Mouse (Mus musculus) left cerebral cortex, adult 2 months (tissue): Measurements from ENCODE around the gene Camkk2. TPM values are rescaled to one million over a fixed set of nuclear protein-coding genes. Genes with fewer than 3 reads are reported as not detected.
A peak's percentile ranks its signal among the peaks of the same experiment; 100 is the strongest.

Experiments used
- DNase-seq, 2 experiments: peaks; one replicate each; pipeline ENCODE4 v3.0.0; 2021 to 2022; ENCODE audit warnings: low spot score in 2 of 2, mixed read lengths in 1 of 2; ENCODE audit errors: extremely low spot score in 1 of 2
- H3K27ac ChIP-seq: fragments of 200-600 bp; 2 replicates; pipeline ENCODE4 v1.8.1; 2022
- H3K4me3 ChIP-seq: fragments of 200-600 bp; 2 replicates; pipeline ENCODE4 v1.8.1; 2022
- CTCF ChIP-seq: fragments of 200-600 bp; IDR thresholded peaks from 2 replicates; pipeline ENCODE4 v1.8.1; 2022; ENCODE audit warnings: antibody characterized with exemption, mild to moderate bottlenecking, moderate library complexity
- intact Hi-C: fragments of 180-260 bp; cut with DNase I; formaldehyde crosslinking; loops from one replicate; pipeline ENCODE4 v1.15.1; 2025
- total RNA-seq, 2 experiments: library from RNA; stranded (reverse); gene quantifications; 2 replicates each; pipeline ENCODE4 v1.2.3; 2021

Gene Camkk2
- total RNA-seq, 2 experiments from 2014 or later = 238 to 248 TPM

DNA sequence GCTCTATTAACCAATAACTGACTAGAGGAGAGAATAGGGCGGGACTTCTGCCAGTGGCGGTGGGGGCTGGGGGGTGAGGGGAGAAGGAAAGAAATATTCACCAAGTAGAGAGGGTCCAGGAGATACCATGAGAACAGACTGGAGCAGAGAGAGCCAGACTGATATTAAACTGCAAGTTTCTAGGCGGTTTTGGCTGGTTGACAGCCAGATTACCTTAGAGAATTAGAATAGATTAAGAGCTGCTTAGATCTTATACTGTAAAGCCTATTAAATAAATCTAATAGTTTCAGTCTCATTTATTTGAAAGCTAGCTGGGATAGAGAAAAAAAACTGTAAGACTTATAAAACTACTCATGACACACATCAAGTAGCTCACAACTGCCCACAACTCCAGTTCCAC is 74.0 kb downstream of the Camkk2 start:
- intact Hi-C loops = no loop called here
- no peak for TF ChIP-seq CTCF
- H3K27ac ChIP-seq = no peak overlapping the region
- no peak for DNase-seq
- no peak overlapping the region for H3K4me3 ChIP-seq

DNA sequence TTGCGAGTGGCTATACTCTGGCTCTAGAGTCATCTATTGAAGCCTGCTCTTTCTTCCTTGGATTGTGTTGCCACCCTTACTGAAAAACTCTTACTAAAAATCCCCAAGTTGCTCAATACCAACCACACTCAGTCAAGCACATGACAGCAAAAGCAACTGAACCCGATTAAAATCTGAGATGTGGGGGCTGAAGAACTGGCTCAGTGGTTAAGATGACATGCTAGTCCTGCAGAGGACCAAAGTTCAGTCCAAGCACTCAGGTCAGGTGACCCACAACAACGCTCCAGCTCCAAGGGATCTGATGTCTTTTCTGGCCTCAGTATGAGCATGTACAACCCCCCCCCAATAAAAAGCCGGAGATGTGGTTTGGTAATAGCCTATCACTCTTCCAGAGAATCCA is 74.6 kb downstream of the Camkk2 start:
- no peak for DNase-seq
- H3K27ac ChIP-seq = no peak overlapping the region
- no peak for TF ChIP-seq CTCF
- no peak overlapping the region for H3K4me3 ChIP-seq
- intact Hi-C loops = no loop called here

DNA sequence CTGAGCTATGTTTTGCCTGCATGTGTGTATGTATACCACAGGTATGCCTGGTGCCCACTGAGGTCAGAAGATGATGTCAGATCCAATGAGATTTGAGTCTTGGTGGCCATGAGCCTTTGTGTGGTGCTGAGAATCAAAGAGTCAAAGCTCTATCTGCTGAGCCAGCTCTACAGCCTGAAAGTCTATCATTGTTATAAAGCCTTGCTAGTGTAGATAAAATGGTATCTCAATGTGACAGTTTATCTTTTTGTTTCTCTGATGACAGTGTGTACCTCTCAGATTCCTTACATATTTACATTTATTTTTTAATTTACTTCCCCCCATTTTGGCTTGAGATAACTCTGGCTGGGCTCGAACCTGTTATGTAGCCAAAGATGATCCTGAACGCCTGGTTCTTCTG is 75.6 kb downstream of the Camkk2 start:
- no peak for DNase-seq
- no peak overlapping the region for H3K27ac ChIP-seq
- H3K4me3 ChIP-seq = no peak overlapping the region
- no peak for TF ChIP-seq CTCF
- intact Hi-C loops = no loop called here

DNA sequence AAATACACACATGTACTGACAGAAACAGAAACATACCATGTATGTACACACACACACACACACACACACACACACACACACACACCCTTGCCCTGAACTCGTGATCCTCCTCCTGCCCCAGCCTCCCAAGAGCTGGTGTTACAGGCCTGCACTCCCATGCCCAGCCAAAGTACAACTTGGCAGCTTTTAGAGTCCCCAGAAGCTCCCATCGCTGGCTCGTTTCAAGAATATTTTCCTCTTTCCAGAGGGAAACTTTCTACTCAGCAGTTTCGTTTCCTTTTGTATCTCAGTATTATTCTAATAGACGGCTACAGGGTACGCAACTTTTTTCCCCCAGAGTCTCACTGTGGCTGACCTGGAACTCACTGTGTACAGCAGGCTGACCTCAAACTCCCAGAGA is 77.1 kb downstream of the Camkk2 start:
- Histone ChIP-seq H3K27ac (no peak overlapping the region), H3K4me3 (no peak overlapping the region)
- intact Hi-C loops = no loop called here
- no peak for DNase-seq
- no peak for TF ChIP-seq CTCF

DNA sequence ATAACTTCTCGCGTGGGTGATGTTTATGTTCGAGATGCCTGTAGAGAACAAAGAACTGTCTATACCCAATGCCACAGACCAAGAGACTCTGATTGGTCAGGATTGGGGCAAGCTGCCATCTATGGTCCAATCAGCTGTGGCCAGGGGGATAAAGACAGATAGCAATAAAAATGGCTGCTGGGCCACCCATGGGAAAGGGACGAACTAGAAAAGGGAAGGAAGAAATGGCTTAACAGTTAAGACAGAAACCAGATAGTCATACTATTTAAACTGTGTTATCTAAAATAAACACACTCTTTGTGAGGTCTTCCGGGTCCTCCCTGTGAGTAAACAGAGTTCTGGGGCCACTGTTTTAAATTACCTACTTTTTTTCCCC is 78.4 kb downstream of the Camkk2 start:
- H3K27ac ChIP-seq = no peak overlapping the region
- intact Hi-C loops = no loop called here
- H3K4me3 ChIP-seq = no peak overlapping the region
- no peak for TF ChIP-seq CTCF
- no peak for DNase-seq

DNA sequence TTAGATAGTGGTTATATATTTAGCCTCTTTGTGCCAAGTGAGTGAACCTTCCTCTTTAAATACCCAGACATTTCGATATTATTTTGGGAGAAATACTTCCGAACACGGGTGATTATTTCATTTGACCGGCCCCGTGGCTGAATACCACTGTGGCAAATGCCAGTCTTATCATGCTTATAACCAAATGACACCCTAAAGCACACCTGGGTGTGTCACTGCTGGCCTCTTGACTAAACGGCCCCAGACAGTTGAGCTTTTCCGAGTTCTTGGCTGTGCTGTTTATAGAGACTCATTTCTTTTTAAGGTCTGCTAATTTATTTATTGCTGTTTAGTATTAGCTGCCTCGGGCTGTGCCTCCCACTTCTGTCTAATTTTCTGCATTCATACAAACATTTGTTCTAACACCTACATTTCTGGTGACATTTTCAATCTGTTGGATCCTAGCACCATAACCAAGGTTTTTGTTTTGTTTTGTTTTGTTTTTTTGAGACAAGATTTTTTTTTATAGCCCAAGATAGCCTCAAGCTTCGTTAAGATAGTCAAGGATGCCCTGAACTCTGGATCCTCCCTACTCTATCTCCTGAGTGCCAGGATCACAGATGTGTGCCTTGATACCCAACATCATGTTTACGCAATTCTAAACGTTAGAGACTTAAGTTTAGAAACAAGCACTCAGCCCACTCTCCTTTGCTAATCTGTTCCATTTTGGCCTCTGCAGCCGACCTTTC is 78.9 kb downstream of the Camkk2 start:
- intact Hi-C loops = no loop called here
- no peak for TF ChIP-seq CTCF

DNA sequence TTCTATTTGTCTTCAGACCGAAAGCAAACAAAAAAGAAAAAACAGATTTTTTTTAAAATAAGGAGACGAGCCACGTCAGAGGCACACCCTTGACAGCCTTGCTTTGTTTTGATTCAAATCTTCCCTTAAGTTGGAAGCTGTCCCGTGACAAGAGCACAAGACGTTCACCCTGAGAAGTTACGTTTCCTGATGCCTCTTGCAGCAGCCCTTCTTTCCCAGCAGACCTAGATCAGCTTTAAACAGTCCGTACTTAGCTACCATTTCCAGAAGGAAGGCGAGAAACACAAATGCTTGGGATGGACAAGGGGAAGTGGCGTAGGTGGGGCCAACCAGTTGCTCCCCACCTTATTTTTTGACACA is 80.5 kb downstream of the Camkk2 start:
- intact Hi-C loops = no loop called here
- DNase-seq = no peak
- TF ChIP-seq CTCF = no peak
- no peak overlapping the region for H3K27ac ChIP-seq
- H3K4me3 ChIP-seq = no peak overlapping the region

More for the DNA sequence above, 78.9 kb downstream of the Camkk2 start:
- Histone ChIP-seq H3K4me3 (no peak overlapping the region), H3K27ac (no peak overlapping the region)
- DNase-seq = no peak

DNA sequence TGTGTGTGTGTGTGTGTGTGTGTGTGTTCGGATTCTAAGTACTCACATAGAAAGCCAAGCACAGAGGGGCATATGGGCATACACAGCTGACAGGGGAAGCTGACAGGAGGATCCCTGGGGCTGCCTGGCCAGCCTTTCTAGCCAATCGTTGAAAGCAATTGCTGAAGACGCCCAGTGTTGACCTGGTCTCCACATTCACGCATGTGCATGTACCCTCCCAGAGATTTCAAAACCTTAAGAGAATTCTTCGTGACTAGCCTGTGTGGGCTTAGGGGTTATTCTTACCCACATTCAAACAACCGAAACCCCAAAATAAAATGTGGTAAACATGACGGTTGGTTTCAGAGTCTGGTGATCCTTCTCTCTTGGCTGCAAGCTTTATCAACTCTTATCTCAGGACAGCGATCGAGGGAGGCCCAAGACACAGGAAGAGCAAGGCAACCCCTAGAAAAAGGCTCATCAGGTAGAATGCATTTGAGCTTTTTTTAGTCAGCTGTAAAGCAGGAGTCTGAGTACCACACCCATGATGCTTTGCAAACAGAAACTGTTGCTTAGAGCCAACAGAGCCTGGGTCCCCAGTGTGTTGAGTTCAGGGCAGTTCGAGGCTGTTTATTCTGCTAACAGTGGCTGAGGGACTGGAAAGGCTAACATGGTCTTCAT is 81.0 kb downstream of the Camkk2 start:
- intact Hi-C loops = no loop called here

DNA sequence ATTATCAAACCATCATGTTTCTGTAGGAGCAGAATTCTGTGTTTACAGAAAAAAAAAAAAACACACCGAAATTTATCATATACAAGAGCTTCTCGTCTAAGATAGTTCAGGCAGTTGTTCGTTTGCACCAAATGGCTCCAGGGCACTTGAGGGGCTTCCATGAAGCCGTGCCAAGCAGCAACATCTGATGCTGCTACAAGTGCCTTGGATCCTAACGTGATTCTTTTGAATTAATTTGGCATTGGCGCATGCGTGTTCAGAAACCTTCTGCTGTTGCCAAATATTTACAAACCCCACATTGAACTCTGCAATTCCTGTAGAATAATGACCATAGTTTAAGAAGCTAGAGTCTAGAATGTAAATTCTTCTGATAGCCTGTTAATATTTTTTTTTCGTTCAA is 83.7 kb downstream of the Camkk2 start:
- intact Hi-C loops = no loop called here
- TF ChIP-seq CTCF = no peak
- Histone ChIP-seq H3K27ac (no peak overlapping the region), H3K4me3 (no peak overlapping the region)
- DNase-seq = no peak

More for the DNA sequence above, 81.0 kb downstream of the Camkk2 start:
- TF ChIP-seq CTCF = no peak
- Histone ChIP-seq H3K27ac (no peak overlapping the region), H3K4me3 (no peak overlapping the region)
- DNase-seq = no peak

DNA sequence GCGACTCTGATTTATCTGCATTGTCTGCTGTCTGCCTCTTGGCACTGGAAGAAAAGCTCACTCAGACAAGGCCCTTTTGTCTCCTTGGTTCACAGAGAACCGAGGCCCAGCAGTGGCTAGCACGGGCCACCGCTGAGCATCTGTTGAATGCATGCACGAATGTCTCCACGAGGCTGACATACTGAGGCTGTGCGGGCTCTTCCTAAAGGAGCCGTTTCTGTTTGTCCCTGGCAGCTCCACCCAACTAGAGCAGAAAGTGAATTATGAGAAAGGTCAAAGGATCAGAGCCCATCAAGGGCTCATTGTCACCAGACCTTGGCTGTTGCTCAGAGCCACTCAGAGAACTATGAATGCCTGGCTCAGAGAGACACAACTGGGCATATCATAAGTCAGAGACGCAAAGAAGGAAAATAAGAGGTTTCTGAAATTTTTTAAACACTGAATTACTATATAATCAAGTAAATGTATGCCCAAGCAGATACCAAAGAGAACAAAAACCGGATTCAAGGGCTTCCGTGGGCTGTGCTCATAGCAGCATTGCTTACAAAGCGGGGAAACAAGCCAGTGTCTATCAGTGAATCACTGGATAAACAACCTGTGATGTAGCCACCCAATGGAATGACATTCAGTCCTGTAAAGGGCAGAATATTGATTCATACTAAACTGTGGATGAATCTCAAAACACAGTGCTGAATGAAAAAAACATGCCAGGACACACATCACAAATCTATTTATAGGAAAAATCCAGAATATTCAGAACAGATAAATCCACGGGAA is 85.6 kb downstream of the Camkk2 start:
- peak in 1 of 2 experiments; percentile 19 for DNase-seq
- intact Hi-C loops = no loop called here
- Histone ChIP-seq H3K4me3 (no peak overlapping the region), H3K27ac (peak overlapping the region; percentile 52)
- TF ChIP-seq CTCF = no peak

DNA sequence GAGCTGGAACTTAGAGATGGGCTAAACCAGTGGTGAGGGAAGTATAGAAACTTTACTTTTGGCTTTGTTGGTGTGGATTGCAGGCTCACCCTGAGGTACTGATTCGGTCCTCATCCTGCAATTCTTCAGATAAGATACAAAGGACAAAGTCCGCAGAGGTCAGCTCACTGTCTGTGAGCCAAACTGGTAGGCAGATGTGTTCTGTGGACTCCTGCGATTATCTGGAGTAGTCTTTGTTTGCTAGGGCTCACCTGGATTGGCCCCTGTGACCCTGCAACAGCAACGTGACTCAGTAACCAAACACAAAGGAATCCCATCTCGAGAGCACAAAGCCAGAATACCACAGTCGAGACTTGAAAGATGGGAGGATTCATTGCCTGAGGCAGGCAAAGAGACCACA is 88.7 kb downstream of the Camkk2 start:
- no peak overlapping the region for H3K4me3 ChIP-seq
- DNase-seq = no peak
- no peak for TF ChIP-seq CTCF
- no peak overlapping the region for H3K27ac ChIP-seq
- intact Hi-C loops = no loop called here

DNA sequence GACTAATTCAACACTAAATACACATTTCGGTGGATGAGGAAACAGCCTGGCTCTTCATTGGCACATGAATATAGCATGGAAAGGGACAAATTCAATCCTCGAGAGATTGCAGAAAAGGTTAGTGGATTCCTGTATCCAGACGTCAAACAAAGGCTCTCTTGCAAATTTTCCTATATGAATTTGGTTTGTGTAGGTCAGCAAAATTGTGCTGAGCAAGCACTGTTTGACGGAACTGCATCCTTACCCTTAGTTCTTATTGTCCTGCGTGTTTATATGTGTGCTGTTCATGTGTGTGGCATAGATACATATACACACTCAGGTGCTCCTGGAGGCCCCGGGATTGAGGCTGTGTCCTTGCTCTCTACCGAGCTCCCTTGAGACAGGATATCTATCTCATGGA is 90.1 kb downstream of the Camkk2 start:
- no peak overlapping the region for H3K27ac ChIP-seq
- no peak for DNase-seq
- TF ChIP-seq CTCF = no peak
- intact Hi-C loops = no loop called here
- H3K4me3 ChIP-seq = no peak overlapping the region
